Mouse (Mus musculus): ENCODE results near the gene Polr3gl. TPM values are rescaled to one million over a fixed set of nuclear protein-coding genes. Genes with fewer than 3 reads are reported as not detected.

Polr3gl gene
- polyA plus RNA-seq, 1 experiment from 2014 or later, result 24.4 TPM

- Histone ChIP-seq H3K36me3 (ENCODE audit: control insufficient read depth, insufficient read depth, low read length) (peaks cover 13% of the 10 kb centered on the region), H3K9ac (ENCODE audit: low read depth, low read length) (peak overlapping the region; percentile 94), H3K27me3 (replicated peaks; ENCODE audit: control insufficient read depth, insufficient read depth, low read length) (no peaks in the 10 kb centered on the region), H3K4me1 (ENCODE audit: control insufficient read depth, insufficient read depth, low read length) (peaks cover 45% of the 10 kb centered on the region), H3K27ac (ENCODE audit: low read length) (peak overlapping the region; percentile 98), H3K4me2 (ENCODE audit: low read depth, low read length) (peak overlapping the region; percentile 80), H3K4me3 (ENCODE audit: low read length) (peak overlapping the region; percentile 89), H3K9me3 (ENCODE audit: control insufficient read depth, low read length) (no peaks in the 10 kb centered on the region)
- 69% methylated on average over 9 of the region's 9 CpGs for WGBS
- no peak for ATAC-seq
These were observed 32.9 kb downstream of the Polr3gl start for GRCm38 (mm10) chr3:96560881-96561668.

DNA sequence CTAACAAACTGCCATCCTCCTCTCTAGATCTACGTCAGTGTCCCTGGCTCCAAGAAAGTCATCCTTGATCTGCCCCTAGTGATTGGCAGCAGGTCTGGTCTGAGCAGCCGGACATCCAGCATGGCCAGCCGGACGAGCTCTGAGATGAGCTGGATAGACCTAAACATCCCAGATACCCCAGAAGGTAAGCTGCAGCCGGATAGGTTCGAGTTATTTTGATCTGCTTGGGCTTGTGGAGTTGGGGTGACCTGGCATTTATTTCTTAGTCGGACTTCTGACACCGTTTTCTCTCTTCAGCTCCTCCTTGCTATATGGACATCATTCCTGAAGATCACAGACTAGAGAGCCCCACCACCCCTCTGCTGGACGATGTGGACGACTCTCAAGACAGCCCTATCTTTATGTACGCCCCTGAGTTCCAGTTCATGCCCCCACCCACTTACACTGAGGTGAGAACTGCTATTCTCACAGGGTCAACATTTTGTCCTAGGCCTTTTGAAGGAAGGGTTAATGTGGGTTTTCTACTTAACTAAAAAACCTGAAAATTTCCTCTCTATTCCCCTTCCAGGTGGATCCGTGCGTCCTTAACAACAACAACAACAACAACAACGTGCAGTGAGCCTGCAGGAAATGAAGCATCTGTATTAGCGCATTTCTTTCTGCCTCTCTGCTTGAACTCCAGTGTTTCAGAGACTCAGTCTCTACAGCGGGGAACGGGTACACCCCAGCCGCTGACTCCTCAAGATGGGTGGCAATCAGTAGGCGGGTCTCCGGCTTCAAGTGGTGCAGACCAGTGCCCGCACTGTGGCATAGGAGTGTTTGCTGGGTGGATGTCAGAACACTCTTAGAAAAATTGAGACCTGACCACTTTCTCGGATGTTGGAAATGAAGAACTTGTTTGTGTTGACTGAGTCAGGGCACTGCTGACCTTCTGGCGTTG lies 33.8 kb downstream of the Polr3gl start:
- H3K4me3 ChIP-seq (ENCODE audit: low read length), result peak overlapping the region; percentile 89
- H3K27me3 ChIP-seq (replicated peaks; ENCODE audit: control insufficient read depth, insufficient read depth, low read length), result no peaks in the 10 kb centered on the region
- ATAC-seq, result no peak
- H3K27ac ChIP-seq (ENCODE audit: low read length), result peak overlapping the region; percentile 98
- WGBS, result 59% methylated on average over 23 of the region's 23 CpGs
- peak overlapping the region; percentile 94 for H3K9ac ChIP-seq (ENCODE audit: low read depth, low read length)
- peaks cover 13% of the 10 kb centered on the region for H3K36me3 ChIP-seq (ENCODE audit: control insufficient read depth, insufficient read depth, low read length)
- no peaks in the 10 kb centered on the region for H3K9me3 ChIP-seq (ENCODE audit: control insufficient read depth, low read length)
- H3K4me1 ChIP-seq (ENCODE audit: control insufficient read depth, insufficient read depth, low read length), result peaks cover 52% of the 10 kb centered on the region
- H3K4me2 ChIP-seq (ENCODE audit: low read depth, low read length), result peak overlapping the region; percentile 80

DNA sequence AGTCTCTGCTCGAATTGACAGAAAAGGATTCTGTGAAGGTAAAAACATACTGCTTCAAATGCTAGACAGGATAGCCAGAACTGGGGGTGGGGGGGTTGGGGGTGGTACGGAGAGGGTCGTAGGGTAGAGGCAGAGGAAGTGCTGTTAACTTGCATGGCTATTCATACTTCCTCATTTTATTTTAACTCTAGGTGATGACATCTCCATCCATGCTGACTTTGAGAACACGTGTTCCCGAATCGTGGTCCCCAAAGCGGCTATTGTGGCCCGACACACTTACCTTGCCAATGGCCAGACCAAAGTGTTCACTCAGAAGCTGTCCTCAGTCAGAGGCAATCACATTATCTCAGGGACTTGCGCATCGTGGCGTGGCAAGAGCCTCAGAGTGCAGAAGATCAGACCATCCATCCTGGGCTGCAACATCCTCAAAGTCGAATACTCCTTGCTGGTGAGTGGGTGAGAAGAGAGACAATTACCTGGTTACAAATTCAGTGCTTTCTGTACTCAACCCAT lies 34.5 kb downstream of the Polr3gl start:
- no peak for ATAC-seq
- Histone ChIP-seq H3K4me1 (ENCODE audit: control insufficient read depth, insufficient read depth, low read length) (peaks cover 51% of the 10 kb centered on the region), H3K9ac (ENCODE audit: low read depth, low read length) (peak overlapping the region; percentile 94), H3K4me2 (ENCODE audit: low read depth, low read length) (peak overlapping the region; percentile 80), H3K36me3 (ENCODE audit: control insufficient read depth, insufficient read depth, low read length) (peaks cover 13% of the 10 kb centered on the region), H3K27ac (ENCODE audit: low read length) (peak overlapping the region; percentile 98), H3K9me3 (ENCODE audit: control insufficient read depth, low read length) (no peaks in the 10 kb centered on the region), H3K27me3 (replicated peaks; ENCODE audit: control insufficient read depth, insufficient read depth, low read length) (no peaks in the 10 kb centered on the region), H3K4me3 (ENCODE audit: low read length) (peak overlapping the region; percentile 89)
- WGBS, result 47% methylated on average over 12 of the region's 12 CpGs

GRCm38 (mm10) chr3:96558668-96559196 lies 35.2 kb downstream of the Polr3gl start:
- ATAC-seq, result no peak
- peak overlapping the region; percentile 80 for H3K4me2 ChIP-seq (ENCODE audit: low read depth, low read length)
- WGBS, result 13% methylated on average over 10 of the region's 10 CpGs
- H3K9ac ChIP-seq (ENCODE audit: low read depth, low read length), result peak overlapping the region; percentile 94
- peak overlapping the region; percentile 89 for H3K4me3 ChIP-seq (ENCODE audit: low read length)
- H3K36me3 ChIP-seq (ENCODE audit: control insufficient read depth, insufficient read depth, low read length), result peaks cover 13% of the 10 kb centered on the region
- H3K9me3 ChIP-seq (ENCODE audit: control insufficient read depth, low read length), result no peaks in the 10 kb centered on the region
- H3K27ac ChIP-seq (ENCODE audit: low read length), result peak overlapping the region; percentile 98
- H3K27me3 ChIP-seq (replicated peaks; ENCODE audit: control insufficient read depth, insufficient read depth, low read length), result no peaks in the 10 kb centered on the region
- peaks cover 44% of the 10 kb centered on the region for H3K4me1 ChIP-seq (ENCODE audit: control insufficient read depth, insufficient read depth, low read length)

- H3K36me3 ChIP-seq (ENCODE audit: control insufficient read depth, insufficient read depth, low read length), result peaks cover 13% of the 10 kb centered on the region
- H3K27ac ChIP-seq (ENCODE audit: low read length), result peak overlapping the region; percentile 98
- peak overlapping the region; percentile 89 for H3K4me3 ChIP-seq (ENCODE audit: low read length)
- ATAC-seq, result peak; percentile 19
- H3K9me3 ChIP-seq (ENCODE audit: control insufficient read depth, low read length), result no peaks in the 10 kb centered on the region
- H3K9ac ChIP-seq (ENCODE audit: low read depth, low read length), result peak overlapping the region; percentile 94
- WGBS, result under 1% methylated on average over 17 of the region's 17 CpGs
- H3K4me2 ChIP-seq (ENCODE audit: low read depth, low read length), result peak overlapping the region; percentile 80
- H3K4me1 ChIP-seq (ENCODE audit: control insufficient read depth, insufficient read depth, low read length), result peaks cover 41% of the 10 kb centered on the region
- no peaks in the 10 kb centered on the region for H3K27me3 ChIP-seq (replicated peaks; ENCODE audit: control insufficient read depth, insufficient read depth, low read length)
These were observed 35.8 kb downstream of the Polr3gl start for GRCm38 (mm10) chr3:96558159-96558558.

- Histone ChIP-seq H3K4me3 (ENCODE audit: low read length) (peak within 1 kb of the TSS; percentile 89), H3K9ac (ENCODE audit: low read depth, low read length) (peak within 1 kb of the TSS; percentile 94), H3K27ac (ENCODE audit: low read length) (peak within 1 kb of the TSS; percentile 98), H3K27me3 (replicated peaks; ENCODE audit: control insufficient read depth, insufficient read depth, low read length) (no peaks in the 10 kb centered on the region), H3K4me2 (ENCODE audit: low read depth, low read length) (peak within 1 kb of the TSS; percentile 86), H3K36me3 (ENCODE audit: control insufficient read depth, insufficient read depth, low read length) (peaks cover 13% of the 10 kb centered on the region), H3K9me3 (ENCODE audit: control insufficient read depth, low read length) (no peaks in the 10 kb centered on the region), H3K4me1 (ENCODE audit: control insufficient read depth, insufficient read depth, low read length) (peaks cover 41% of the 10 kb centered on the region)
- under 1% methylated on average over 26 of the region's 26 CpGs for WGBS
- ATAC-seq, result peak; percentile 95
These were observed 36.3 kb downstream of the Polr3gl start, which contains the start of gene Txnip for GRCm38 (mm10) chr3:96557694-96558093. TSS of gene Txnip (plus strand) at chr3:96557957.

- Histone ChIP-seq H3K4me1 (ENCODE audit: control insufficient read depth, insufficient read depth, low read length) (peaks cover 40% of the 10 kb centered on the region), H3K4me2 (ENCODE audit: low read depth, low read length) (peak overlapping the region; percentile 86), H3K27me3 (replicated peaks; ENCODE audit: control insufficient read depth, insufficient read depth, low read length) (no peaks in the 10 kb centered on the region), H3K36me3 (ENCODE audit: control insufficient read depth, insufficient read depth, low read length) (peaks cover 13% of the 10 kb centered on the region), H3K4me3 (ENCODE audit: low read length) (peak overlapping the region; percentile 89), H3K9me3 (ENCODE audit: control insufficient read depth, low read length) (no peaks in the 10 kb centered on the region), H3K9ac (ENCODE audit: low read depth, low read length) (peak overlapping the region; percentile 76), H3K27ac (ENCODE audit: low read length) (peak overlapping the region; percentile 96)
- no peak for ATAC-seq
- 3% methylated on average over 22 of the region's 22 CpGs for WGBS
These were observed 37.0 kb downstream of the Polr3gl start for GRCm38 (mm10) chr3:96556651-96557635.

- Histone ChIP-seq H3K9ac (ENCODE audit: low read depth, low read length) (peak overlapping the region; percentile 76), H3K27me3 (replicated peaks; ENCODE audit: control insufficient read depth, insufficient read depth, low read length) (no peaks in the 10 kb centered on the region), H3K36me3 (ENCODE audit: control insufficient read depth, insufficient read depth, low read length) (peaks cover 9% of the 10 kb centered on the region), H3K27ac (ENCODE audit: low read length) (peak overlapping the region; percentile 96), H3K9me3 (ENCODE audit: control insufficient read depth, low read length) (no peaks in the 10 kb centered on the region), H3K4me2 (ENCODE audit: low read depth, low read length) (peak overlapping the region; percentile 86), H3K4me3 (ENCODE audit: low read length) (peak overlapping the region; percentile 89), H3K4me1 (ENCODE audit: control insufficient read depth, insufficient read depth, low read length) (peaks cover 39% of the 10 kb centered on the region)
- WGBS, result 66% methylated on average over 15 of the region's 15 CpGs
- ATAC-seq, result no peak
These were observed 37.9 kb downstream of the Polr3gl start for GRCm38 (mm10) chr3:96555999-96556614.

All from intestine, embryonic 16.5 days (tissue).